Mouse (Mus musculus): ENCODE measurements around the gene March6.

DNA sequence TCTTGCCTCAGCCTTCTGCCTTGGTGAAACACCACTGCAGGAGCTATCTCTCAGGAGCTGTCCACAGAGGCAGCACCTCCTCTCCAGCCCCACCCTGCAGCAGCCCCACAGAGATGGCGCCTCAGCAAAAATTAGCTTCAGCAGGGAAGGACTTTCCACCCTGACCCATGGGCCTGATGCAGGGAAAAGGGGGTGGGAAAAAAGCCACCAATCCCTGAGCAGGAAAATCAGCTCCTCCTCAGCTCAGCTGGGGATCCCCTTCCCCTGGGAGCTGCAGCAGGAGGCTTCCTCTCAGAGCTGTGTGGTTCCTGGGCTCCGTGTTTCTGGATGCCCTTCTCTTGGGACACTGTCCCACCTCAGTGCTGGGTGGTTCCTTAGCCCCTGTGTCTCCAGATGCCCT lies 81.1 kb downstream of the March6 start:
- TF ChIP-seq CTCF (IDR thresholded peaks at IDR 0.05) (no peak), POLR2A (IDR thresholded peaks at IDR 0.05; ENCODE audit: insufficient read depth, low read depth, low read length) (no peak), EP300 (IDR thresholded peaks at IDR 0.05; ENCODE audit: insufficient read depth, low read depth, low read length) (no peak)

Data from heart, adult 2 months (tissue).